Mouse (Mus musculus) kidney, embryonic 15.5 days (tissue): ENCODE measurements around the gene Vsnl1. TPM values are rescaled to one million over a fixed set of nuclear protein-coding genes. Genes with fewer than 3 reads are reported as not detected.
A peak's percentile ranks its signal among the peaks of the same experiment; 100 is the strongest.

Experiments
- ATAC-seq: fragments of 200-750 bp; cut with Nextera tagmentation; replicated peaks from 2 replicates; pipeline ENCODE4 v1.8.0; 2017; ENCODE audit warnings: moderate TSS enrichment; ENCODE audit not compliant: low FRiP score
- H3K27ac ChIP-seq: fragments of 300-500 bp; sonication (generic); 2 replicates; pipeline ENCODE4 v1.5.1; 2015; ENCODE audit warnings: mild to moderate bottlenecking, inconsistent platforms
- H3K27me3 ChIP-seq: fragments of 300-500 bp; sonication (generic); 2 replicates; pipeline ENCODE4 v1.6.1; 2015; ENCODE audit warnings: inconsistent platforms
- H3K36me3 ChIP-seq: fragments of 300-500 bp; sonication (generic); 2 replicates; pipeline ENCODE4 v1.6.1; 2015; ENCODE audit warnings: inconsistent platforms
- H3K4me1 ChIP-seq: fragments of 300-500 bp; sonication (generic); 2 replicates; pipeline ENCODE4 v1.6.1; 2015; ENCODE audit warnings: inconsistent platforms
- H3K4me2 ChIP-seq: fragments of 300-500 bp; sonication (generic); 2 replicates; pipeline ENCODE4 v1.6.1; 2015; ENCODE audit warnings: moderate library complexity, mild to moderate bottlenecking, inconsistent platforms
- H3K4me3 ChIP-seq: fragments of 300-500 bp; sonication (generic); replicated peaks from 2 replicates; pipeline ENCODE4 v1.5.1; 2015; ENCODE audit warnings: mild to moderate bottlenecking, inconsistent platforms
- H3K9ac ChIP-seq: fragments of 300-500 bp; sonication (generic); 2 replicates; pipeline ENCODE4 v1.6.1; 2015; ENCODE audit warnings: mild to moderate bottlenecking, inconsistent platforms
- H3K9me3 ChIP-seq: fragments of 300-500 bp; sonication (generic); replicated peaks from 2 replicates; pipeline ENCODE4 v1.6.1; 2016; ENCODE audit warnings: inconsistent platforms
- WGBS: fragments of 180-500 bp; shearing (Covaris S2); methylation state at CpG from one replicate; pipeline ENCODE4 v1.1.7; 2015; ENCODE audit warnings: mixed read lengths; 5-methylcytosine and 5-hydroxymethylcytosine counted together
- polyA plus RNA-seq: library from polyadenylated mRNA; unstranded; fragments of >200 nt; fragmentation: Nextera tagmentation; extraction: Ambion mirVana; gene quantifications from 2 replicates; pipeline ENCODE4 v1.2.1, GENCODE M21; 2015

Gene Vsnl1
- polyA plus RNA-seq, 1 experiment from 2014 or later, result 0.78 TPM

GRCm38 (mm10) chr12:11433126-11433525, 3.3 kb downstream of the Vsnl1 start:
- Histone ChIP-seq H3K27me3 (peaks cover 42% of the 10 kb centered on the region), H3K9me3 (no peaks in the 10 kb centered on the region), H3K4me3 (no peak overlapping the region), H3K9ac (no peak overlapping the region), H3K27ac (no peak overlapping the region), H3K36me3 (no peaks in the 10 kb centered on the region), H3K4me1 (peaks cover 20% of the 10 kb centered on the region), H3K4me2 (no peak overlapping the region)
- no peak for ATAC-seq
- 93% methylated on average over 1 of the region's 1 CpGs for WGBS

GRCm38 (mm10) chr12:11427396-11427795, 9.0 kb downstream of the Vsnl1 start:
- H3K9me3 ChIP-seq, result no peaks in the 10 kb centered on the region
- H3K4me3 ChIP-seq, result no peak overlapping the region
- no peaks in the 10 kb centered on the region for H3K36me3 ChIP-seq
- H3K4me1 ChIP-seq, result no peaks in the 10 kb centered on the region
- H3K27me3 ChIP-seq, result no peaks in the 10 kb centered on the region
- no peak overlapping the region for H3K4me2 ChIP-seq
- no peak overlapping the region for H3K27ac ChIP-seq
- ATAC-seq, result no peak
- H3K9ac ChIP-seq, result no peak overlapping the region
- 63% methylated on average over 4 of the region's 4 CpGs for WGBS

DNA sequence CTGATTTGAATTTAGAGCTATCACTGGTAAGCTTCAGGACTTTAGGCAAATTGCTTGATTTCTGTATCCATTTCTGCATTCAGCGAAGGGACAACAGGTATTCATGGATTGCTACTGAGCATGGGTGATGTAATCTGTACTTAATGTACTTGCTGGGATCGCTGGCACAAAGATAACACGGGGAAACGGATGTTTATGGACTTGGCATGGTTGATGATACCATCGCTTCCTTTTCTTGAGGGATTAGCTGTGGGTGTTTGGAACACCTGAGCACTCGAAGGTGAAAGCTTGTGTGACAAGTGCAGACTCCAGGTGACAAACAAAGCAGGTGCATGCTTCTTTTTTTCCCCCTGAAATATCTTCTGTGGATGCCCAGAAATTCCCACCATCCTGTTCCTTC, 18.3 kb downstream of the Vsnl1 start:
- no peak for ATAC-seq
- Histone ChIP-seq H3K4me2 (no peak overlapping the region), H3K27ac (no peak overlapping the region), H3K4me3 (no peak overlapping the region), H3K9ac (no peak overlapping the region), H3K27me3 (no peaks in the 10 kb centered on the region), H3K4me1 (no peaks in the 10 kb centered on the region), H3K36me3 (no peaks in the 10 kb centered on the region), H3K9me3 (no peaks in the 10 kb centered on the region)
- WGBS, result 85% methylated on average over 6 of the region's 6 CpGs

GRCm38 (mm10) chr12:11407679-11408078, 28.7 kb downstream of the Vsnl1 start:
- WGBS, result 90% methylated on average over 4 of the region's 4 CpGs
- Histone ChIP-seq H3K36me3 (no peaks in the 10 kb centered on the region), H3K9ac (no peak overlapping the region), H3K4me2 (no peak overlapping the region), H3K27ac (no peak overlapping the region), H3K4me1 (no peaks in the 10 kb centered on the region), H3K9me3 (no peaks in the 10 kb centered on the region), H3K4me3 (no peak overlapping the region), H3K27me3 (no peaks in the 10 kb centered on the region)
- ATAC-seq, result no peak

GRCm38 (mm10) chr12:11398791-11399190, 37.6 kb downstream of the Vsnl1 start:
- WGBS, result 90% methylated on average over 6 of the region's 6 CpGs
- no peaks in the 10 kb centered on the region for H3K4me1 ChIP-seq
- H3K36me3 ChIP-seq, result no peaks in the 10 kb centered on the region
- no peak overlapping the region for H3K9ac ChIP-seq
- H3K4me3 ChIP-seq, result no peak overlapping the region
- no peak overlapping the region for H3K27ac ChIP-seq
- ATAC-seq, result no peak
- no peaks in the 10 kb centered on the region for H3K9me3 ChIP-seq
- H3K27me3 ChIP-seq, result no peaks in the 10 kb centered on the region
- H3K4me2 ChIP-seq, result no peak overlapping the region

- H3K4me2 ChIP-seq, result no peak overlapping the region
Measured at GRCm38 (mm10) chr12:11397029-11397428, 39.4 kb downstream of the Vsnl1 start.

GRCm38 (mm10) chr12:11395470-11395869, 40.9 kb downstream of the Vsnl1 start:
- no peaks in the 10 kb centered on the region for H3K9me3 ChIP-seq
- no peak for ATAC-seq
- H3K4me1 ChIP-seq, result 0 out of 2 replicates have a peak, but pooled peaks cover 8% of the 10 kb centered on the region
- 76% methylated on average over 2 of the region's 2 CpGs for WGBS
- H3K4me3 ChIP-seq, result no peak overlapping the region
- H3K27me3 ChIP-seq, result no peaks in the 10 kb centered on the region
- H3K36me3 ChIP-seq, result no peaks in the 10 kb centered on the region
- H3K9ac ChIP-seq, result no peak overlapping the region
- no peak overlapping the region for H3K4me2 ChIP-seq
- no peak overlapping the region for H3K27ac ChIP-seq

More at GRCm38 (mm10) chr12:11397029-11397428, 39.4 kb downstream of the Vsnl1 start:
- Histone ChIP-seq H3K36me3 (no peaks in the 10 kb centered on the region), H3K27me3 (no peaks in the 10 kb centered on the region), H3K4me3 (no peak overlapping the region), H3K9me3 (no peaks in the 10 kb centered on the region), H3K4me1 (no peaks in the 10 kb centered on the region), H3K9ac (no peak overlapping the region), H3K27ac (no peak overlapping the region)
- ATAC-seq, result no peak
- 82% methylated on average over 5 of the region's 5 CpGs for WGBS

- no peaks in the 10 kb centered on the region for H3K9me3 ChIP-seq
- no peaks in the 10 kb centered on the region for H3K36me3 ChIP-seq
- no peak overlapping the region for H3K27ac ChIP-seq
- no peak overlapping the region for H3K9ac ChIP-seq
- no peak overlapping the region for H3K4me2 ChIP-seq
- ATAC-seq, result no peak
- 27% methylated on average over 1 of the region's 1 CpGs for WGBS
- H3K4me1 ChIP-seq, result 0 out of 2 replicates have a peak, but pooled peaks cover 8% of the 10 kb centered on the region
- no peak overlapping the region for H3K4me3 ChIP-seq
- H3K27me3 ChIP-seq, result no peaks in the 10 kb centered on the region
Measured at GRCm38 (mm10) chr12:11392525-11392924, 43.9 kb downstream of the Vsnl1 start.

DNA sequence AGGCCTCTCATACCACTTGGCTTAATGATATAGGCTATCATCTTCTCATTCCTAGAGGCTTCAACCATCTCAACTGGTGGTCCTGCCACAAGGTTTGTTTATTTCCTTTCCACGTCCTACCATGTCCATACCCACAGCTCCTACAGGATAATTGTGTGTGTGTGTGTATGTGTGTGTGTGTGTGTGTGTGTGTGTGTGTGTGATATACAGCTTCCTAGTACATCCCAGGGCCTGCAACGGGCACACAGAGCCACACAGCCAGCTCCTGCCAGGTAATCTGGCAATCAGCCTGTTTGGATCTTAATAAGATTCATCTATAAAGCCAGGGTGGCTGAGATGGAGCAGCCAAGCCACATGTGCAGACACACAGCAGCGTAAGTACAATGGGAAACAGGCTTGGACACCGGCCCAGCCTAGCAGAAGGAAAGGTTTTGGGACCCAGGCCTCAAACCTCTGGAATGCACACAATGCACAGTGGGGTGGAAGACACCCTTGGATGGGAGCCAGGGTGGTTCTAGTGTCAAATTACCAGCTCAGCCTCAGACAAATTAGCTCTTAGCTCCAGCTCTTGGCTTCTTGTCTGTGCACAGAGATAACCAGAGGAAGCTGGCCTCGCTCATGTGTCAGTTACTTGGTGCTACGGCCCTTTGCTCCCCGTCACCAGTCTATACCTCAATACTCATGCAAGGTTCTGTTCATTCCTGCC, 45.0 kb downstream of the Vsnl1 start:
- Histone ChIP-seq H3K4me1 (0 out of 2 replicates have a peak, but pooled peaks cover 8% of the 10 kb centered on the region), H3K9me3 (no peaks in the 10 kb centered on the region), H3K4me2 (no peak overlapping the region), H3K27me3 (no peaks in the 10 kb centered on the region), H3K36me3 (no peaks in the 10 kb centered on the region), H3K9ac (no peak overlapping the region), H3K4me3 (no peak overlapping the region), H3K27ac (no peak overlapping the region)
- 49% methylated on average over 7 of the region's 7 CpGs for WGBS
- ATAC-seq, result peak; percentile 82

GRCm38 (mm10) chr12:11389141-11389540, 47.3 kb downstream of the Vsnl1 start:
- ATAC-seq, result no peak
- Histone ChIP-seq H3K4me1 (0 out of 2 replicates have a peak, but pooled peaks cover 8% of the 10 kb centered on the region), H3K9me3 (no peaks in the 10 kb centered on the region), H3K9ac (no peak overlapping the region), H3K27me3 (no peaks in the 10 kb centered on the region), H3K4me2 (no peak overlapping the region), H3K36me3 (no peaks in the 10 kb centered on the region), H3K27ac (no peak overlapping the region), H3K4me3 (no peak overlapping the region)
- WGBS, result 79% methylated on average over 7 of the region's 7 CpGs

GRCm38 (mm10) chr12:11384754-11385153, 51.7 kb downstream of the Vsnl1 start:
- no peak overlapping the region for H3K9ac ChIP-seq

GRCm38 (mm10) chr12:11379396-11379795, 57.0 kb downstream of the Vsnl1 start:
- H3K9me3 ChIP-seq, result no peaks in the 10 kb centered on the region
- H3K9ac ChIP-seq, result no peak overlapping the region
- no peak for ATAC-seq
- no peak overlapping the region for H3K4me2 ChIP-seq
- H3K27ac ChIP-seq, result no peak overlapping the region
- H3K27me3 ChIP-seq, result no peaks in the 10 kb centered on the region
- no peaks in the 10 kb centered on the region for H3K36me3 ChIP-seq
- no peak overlapping the region for H3K4me3 ChIP-seq
- WGBS, result 85% methylated on average over 2 of the region's 2 CpGs
- H3K4me1 ChIP-seq, result no peaks in the 10 kb centered on the region

More at GRCm38 (mm10) chr12:11384754-11385153, 51.7 kb downstream of the Vsnl1 start:
- no peak overlapping the region for H3K27ac ChIP-seq
- ATAC-seq, result no peak
- H3K9me3 ChIP-seq, result no peaks in the 10 kb centered on the region
- H3K4me3 ChIP-seq, result no peak overlapping the region
- no peaks in the 10 kb centered on the region for H3K36me3 ChIP-seq
- 100% methylated on average over 1 of the region's 1 CpGs for WGBS
- no peaks in the 10 kb centered on the region for H3K27me3 ChIP-seq
- H3K4me2 ChIP-seq, result no peak overlapping the region
- no peaks in the 10 kb centered on the region for H3K4me1 ChIP-seq

- H3K4me2 ChIP-seq, result no peak overlapping the region
- H3K27me3 ChIP-seq, result no peaks in the 10 kb centered on the region
- no peak overlapping the region for H3K4me3 ChIP-seq
- H3K9ac ChIP-seq, result no peak overlapping the region
- no peak for ATAC-seq
- no peak overlapping the region for H3K27ac ChIP-seq
- no peaks in the 10 kb centered on the region for H3K4me1 ChIP-seq
- 68% methylated on average over 4 of the region's 4 CpGs for WGBS
- H3K36me3 ChIP-seq, result no peaks in the 10 kb centered on the region
- H3K9me3 ChIP-seq, result no peaks in the 10 kb centered on the region
Measured at GRCm38 (mm10) chr12:11370056-11370455, 66.4 kb downstream of the Vsnl1 start.
